Mouse (Mus musculus): ENCODE results near the gene Ech1. TPM values are rescaled to one million over a fixed set of nuclear protein-coding genes. Genes with fewer than 3 reads are reported as not detected.

Ech1 gene
- polyA plus RNA-seq, 1 experiment = 132 TPM

- no peaks in the 10 kb centered on the region for H3K79me2 ChIP-seq (ENCODE audit: control insufficient read depth, insufficient read depth)
- H3K27me3 ChIP-seq (ENCODE audit: control insufficient read depth, insufficient read depth, insufficient read length) = no peaks in the 10 kb centered on the region
- H3K4me3 ChIP-seq = no peak overlapping the region
- H3K4me2 ChIP-seq (ENCODE audit: low read depth) = no peak overlapping the region
- TF ChIP-seq MYOG (IDR thresholded peaks at IDR 0.05; ENCODE audit: control insufficient read depth in 1 of 3, insufficient read depth in 1 of 3, insufficient read length in 2 of 3, low read depth in 2 of 3) (no peak), USF1 (IDR thresholded peaks at IDR 0.05; ENCODE audit: low read depth) (no peak), SRF (IDR thresholded peaks at IDR 0.05; ENCODE audit: control insufficient read depth, insufficient read length, low read depth) (no peak), CEBPB (IDR thresholded peaks at IDR 0.05; ENCODE audit: insufficient read depth, poor library complexity, severe bottlenecking) (no peak), REST (IDR thresholded peaks at IDR 0.05; ENCODE audit: insufficient read depth, insufficient read length) (no peak)
- H3K36me3 ChIP-seq (ENCODE audit: control insufficient read depth, insufficient read depth) = no peaks in the 10 kb centered on the region
- no peak overlapping the region for H3ac ChIP-seq (ENCODE audit: control insufficient read depth, insufficient read length)
Observed at GRCm38 (mm10) chr7:28831411-28832125, 6.6 kb downstream of the Ech1 start.

DNA sequence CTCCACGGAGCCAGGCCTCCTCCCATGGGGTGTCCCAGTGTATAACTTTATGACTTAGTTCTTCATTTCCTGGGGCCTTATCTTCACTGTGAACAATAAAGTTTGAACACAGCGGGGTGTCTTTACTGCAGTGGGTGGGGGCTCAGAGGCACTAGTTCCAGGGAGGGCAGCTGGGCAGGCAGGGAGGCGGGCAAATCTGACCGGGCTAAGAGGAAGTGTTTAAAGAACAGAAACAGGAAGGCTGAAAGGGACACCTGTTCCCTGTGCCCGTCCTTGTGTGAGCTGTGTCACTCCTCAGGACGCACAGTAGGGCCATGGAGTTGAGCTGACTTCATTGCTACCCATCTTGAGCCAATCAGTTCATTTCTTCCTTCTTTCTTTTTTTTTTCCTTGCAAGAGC, 7.1 kb downstream of the Ech1 start:
- H3K4me3 ChIP-seq = no peak overlapping the region
- no peaks in the 10 kb centered on the region for H3K36me3 ChIP-seq (ENCODE audit: control insufficient read depth, insufficient read depth)
- no peaks in the 10 kb centered on the region for H3K27me3 ChIP-seq (ENCODE audit: control insufficient read depth, insufficient read depth, insufficient read length)
- no peaks in the 10 kb centered on the region for H3K79me2 ChIP-seq (ENCODE audit: control insufficient read depth, insufficient read depth)
- TF ChIP-seq MYOD1 (IDR thresholded peaks at IDR 0.05; ENCODE audit: control insufficient read depth in 1 of 3, insufficient read length in 2 of 3, low read depth in 2 of 3) = no peak
- TF ChIP-seq MAX (IDR thresholded peaks at IDR 0.05; ENCODE audit: low read depth) = no peak
- TF ChIP-seq CEBPB (IDR thresholded peaks at IDR 0.05; ENCODE audit: insufficient read depth, poor library complexity, severe bottlenecking) = no peak
- no peak for TF ChIP-seq TCF12 (IDR thresholded peaks at IDR 0.05; ENCODE audit: insufficient read depth, poor library complexity, severe bottlenecking)
- TF ChIP-seq USF1 (IDR thresholded peaks at IDR 0.05; ENCODE audit: low read depth) = no peak
- no peak for TF ChIP-seq SRF (IDR thresholded peaks at IDR 0.05; ENCODE audit: control insufficient read depth, insufficient read length, low read depth)
- no peak for TF ChIP-seq TCF3 (IDR thresholded peaks at IDR 0.05; ENCODE audit: insufficient read length, low read depth)
- TF ChIP-seq REST (IDR thresholded peaks at IDR 0.05; ENCODE audit: insufficient read depth, insufficient read length) = no peak
- TF ChIP-seq POLR2A (IDR thresholded peaks at IDR 0.05; ENCODE audit: insufficient read length, low read depth) = no peak
- no peak for TF ChIP-seq POLR2AphosphoS2 (IDR thresholded peaks at IDR 0.05; ENCODE audit: insufficient read length, low read depth)
- no peak for TF ChIP-seq E2F4 (IDR thresholded peaks at IDR 0.05; ENCODE audit: insufficient read depth)
- no peak for TF ChIP-seq MYOG (IDR thresholded peaks at IDR 0.05; ENCODE audit: control insufficient read depth in 1 of 3, insufficient read depth in 1 of 3, insufficient read length in 2 of 3, low read depth in 2 of 3)
- no peak overlapping the region for H3K4me2 ChIP-seq (ENCODE audit: low read depth)
- H3ac ChIP-seq (ENCODE audit: control insufficient read depth, insufficient read length) = no peak overlapping the region

DNA sequence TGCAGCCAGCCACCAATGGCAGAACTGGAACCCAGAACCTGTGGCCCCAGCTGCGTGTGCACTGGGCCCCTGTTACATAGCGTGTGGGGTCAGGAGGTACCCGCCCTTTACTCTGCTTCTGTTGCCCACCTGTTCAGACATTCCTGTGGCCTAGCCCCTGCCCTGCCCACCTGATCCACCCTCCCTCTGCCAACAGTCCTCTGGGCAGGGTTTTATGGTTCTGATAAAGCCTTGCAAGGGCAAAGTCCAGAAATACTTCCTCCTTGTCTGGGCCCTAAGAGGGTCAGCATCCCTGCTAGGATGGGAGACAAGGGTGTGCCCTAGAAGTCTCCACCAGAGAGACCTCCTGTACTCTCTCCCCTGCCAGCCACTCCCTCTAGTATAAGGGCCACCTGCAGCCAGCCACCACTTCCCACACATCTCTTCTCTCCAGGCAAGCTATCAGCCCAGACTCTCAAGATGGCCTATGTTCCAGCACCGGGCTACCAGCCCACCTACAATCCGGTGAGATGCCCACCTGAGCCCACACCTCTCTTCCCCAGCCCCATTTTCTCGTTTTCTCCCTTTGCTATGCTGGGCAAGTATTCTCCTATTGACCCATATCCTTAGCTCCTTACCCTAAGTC, 8.8 kb downstream of the Ech1 start, which contains the start of gene Lgals4:
Gene Lgals4, plus strand, starts transcription at position 132 of the 625 bp plus-strand sequence.
- Histone ChIP-seq H3K79me2 (ENCODE audit: control insufficient read depth, insufficient read depth) (no peaks in the 10 kb centered on the region), H3K4me2 (ENCODE audit: low read depth) (no peak within 1 kb of the TSS), H3K4me3 (no peak within 1 kb of the TSS), H3ac (ENCODE audit: control insufficient read depth, insufficient read length) (no peak within 1 kb of the TSS), H3K27me3 (ENCODE audit: control insufficient read depth, insufficient read depth, insufficient read length) (no peaks in the 10 kb centered on the region), H3K36me3 (ENCODE audit: control insufficient read depth, insufficient read depth) (no peaks in the 10 kb centered on the region)
- TF ChIP-seq MYOG (IDR thresholded peaks at IDR 0.05; ENCODE audit: control insufficient read depth in 1 of 3, insufficient read depth in 1 of 3, insufficient read length in 2 of 3, low read depth in 2 of 3) = peak in 2 of 3 experiments; percentile 67 to 87
- no peak for TF ChIP-seq USF1 (IDR thresholded peaks at IDR 0.05; ENCODE audit: low read depth)
- TF ChIP-seq POLR2AphosphoS2 (IDR thresholded peaks at IDR 0.05; ENCODE audit: insufficient read length, low read depth) = peak; percentile 52
- TF ChIP-seq MYOD1 (IDR thresholded peaks at IDR 0.05; ENCODE audit: control insufficient read depth in 1 of 3, insufficient read length in 2 of 3, low read depth in 2 of 3) = peak in 2 of 3 experiments; percentile 50 to 77

GRCm38 (mm10) chr7:28836936-28837335, 11.9 kb downstream of the Ech1 start:
- Histone ChIP-seq H3K79me2 (ENCODE audit: control insufficient read depth, insufficient read depth) (no peaks in the 10 kb centered on the region), H3K36me3 (ENCODE audit: control insufficient read depth, insufficient read depth) (no peaks in the 10 kb centered on the region), H3ac (ENCODE audit: control insufficient read depth, insufficient read length) (no peak overlapping the region), H3K27me3 (ENCODE audit: control insufficient read depth, insufficient read depth, insufficient read length) (no peaks in the 10 kb centered on the region), H3K4me3 (no peak overlapping the region), H3K4me2 (ENCODE audit: low read depth) (no peak overlapping the region)
- no peak for TF ChIP-seq TCF3 (IDR thresholded peaks at IDR 0.05; ENCODE audit: insufficient read length, low read depth)
- TF ChIP-seq POLR2A (IDR thresholded peaks at IDR 0.05; ENCODE audit: insufficient read length, low read depth) = no peak
- no peak for TF ChIP-seq REST (IDR thresholded peaks at IDR 0.05; ENCODE audit: insufficient read depth, insufficient read length)
- no peak for TF ChIP-seq POLR2AphosphoS2 (IDR thresholded peaks at IDR 0.05; ENCODE audit: insufficient read length, low read depth)
- no peak for TF ChIP-seq MYOG (IDR thresholded peaks at IDR 0.05; ENCODE audit: control insufficient read depth in 1 of 3, insufficient read depth in 1 of 3, insufficient read length in 2 of 3, low read depth in 2 of 3)
- TF ChIP-seq MAX (IDR thresholded peaks at IDR 0.05; ENCODE audit: low read depth) = no peak
- no peak for TF ChIP-seq SRF (IDR thresholded peaks at IDR 0.05; ENCODE audit: control insufficient read depth, insufficient read length, low read depth)
- TF ChIP-seq USF1 (IDR thresholded peaks at IDR 0.05; ENCODE audit: low read depth) = no peak

- Histone ChIP-seq H3K4me2 (ENCODE audit: low read depth) (no peak overlapping the region), H3K79me2 (ENCODE audit: control insufficient read depth, insufficient read depth) (no peaks in the 10 kb centered on the region), H3K27me3 (ENCODE audit: control insufficient read depth, insufficient read depth, insufficient read length) (no peaks in the 10 kb centered on the region), H3ac (ENCODE audit: control insufficient read depth, insufficient read length) (no peak overlapping the region), H3K36me3 (ENCODE audit: control insufficient read depth, insufficient read depth) (no peaks in the 10 kb centered on the region), H3K4me3 (no peak overlapping the region)
- TF ChIP-seq REST (IDR thresholded peaks at IDR 0.05; ENCODE audit: insufficient read depth, insufficient read length) (no peak), USF1 (IDR thresholded peaks at IDR 0.05; ENCODE audit: low read depth) (no peak), CEBPB (IDR thresholded peaks at IDR 0.05; ENCODE audit: insufficient read depth, poor library complexity, severe bottlenecking) (0 out of 2 replicates have a peak, but pooled peaks have one; percentile 57)
Observed at GRCm38 (mm10) chr7:28838331-28838730, 13.3 kb downstream of the Ech1 start.

All from myocyte (in vitro differentiated cells).